Mouse (Mus musculus): ENCODE measurements around the gene Asb16.

- TF ChIP-seq CTCF (IDR thresholded peaks at IDR 0.05; ENCODE audit: borderline replicate concordance, insufficient read depth, low read length) (no peak), POLR2A (IDR thresholded peaks at IDR 0.05; ENCODE audit: low read depth, low read length) (no peak)
Observed at GRCm38 (mm10) chr11:102279595-102279994, 11.1 kb downstream of the Asb16 start.
